Mouse (Mus musculus) heart, postnatal 0 days (tissue): ENCODE data around the gene Gm21974. TPM values are rescaled to one million over a fixed set of nuclear protein-coding genes. Genes with fewer than 3 reads are reported as not detected.

Experiments
- ATAC-seq: fragments of 200-750 bp; cut with Nextera tagmentation; 2 replicates; pipeline ENCODE4 v1.8.0; 2017; ENCODE audit warnings: low read depth, moderate number of reproducible peaks, moderate library complexity; ENCODE audit not compliant: insufficient read depth
- DNase-seq: peaks from one replicate; pipeline ENCODE4 v3.0.0-alpha.2; 2016; ENCODE audit warnings: low spot score
- H3K27ac ChIP-seq: fragments of 300-500 bp; sonication (generic); 2 replicates; pipeline ENCODE4 v1.5.1; 2014; ENCODE audit warnings: low read depth, mild to moderate bottlenecking
- H3K27me3 ChIP-seq: fragments of 300-500 bp; sonication (generic); 2 replicates; pipeline ENCODE4 v1.6.1; 2014; ENCODE audit warnings: low read length, mixed read lengths; ENCODE audit not compliant: control insufficient read depth, insufficient read depth
- H3K36me3 ChIP-seq: fragments of 300-500 bp; sonication (generic); replicated peaks from 2 replicates; pipeline ENCODE4 v1.6.1; 2014; ENCODE audit warnings: low read length, mixed read lengths; ENCODE audit not compliant: control insufficient read depth, insufficient read depth
- H3K4me1 ChIP-seq: fragments of 300-500 bp; sonication (generic); 2 replicates; pipeline ENCODE4 v1.6.1; 2014; ENCODE audit warnings: antibody characterized with exemption; ENCODE audit not compliant: control insufficient read depth, insufficient read depth
- H3K4me2 ChIP-seq: fragments of 300-500 bp; sonication (generic); 2 replicates; pipeline ENCODE4 v1.6.1; 2014; ENCODE audit warnings: low read depth, mild to moderate bottlenecking, low read length, moderate library complexity
- H3K4me3 ChIP-seq: fragments of 300-500 bp; sonication (generic); 2 replicates; pipeline ENCODE4 v1.5.1; 2014; ENCODE audit warnings: low read depth, low read length
- H3K9ac ChIP-seq: fragments of 300-500 bp; sonication (generic); replicated peaks from 2 replicates; pipeline ENCODE4 v1.6.1; 2014; ENCODE audit warnings: low read depth, low read length, mixed read lengths
- H3K9me3 ChIP-seq: fragments of 300-500 bp; sonication (generic); replicated peaks from 2 replicates; pipeline ENCODE4 v1.6.1; 2016; ENCODE audit warnings: low read length; ENCODE audit not compliant: control insufficient read depth
- CTCF ChIP-seq: IDR thresholded peaks from 2 replicates; pipeline ENCODE4 v1.5.1; 2016; ENCODE audit warnings: antibody characterized with exemption, control low read depth, low read depth
- EP300 ChIP-seq: IDR thresholded peaks from 2 replicates; pipeline ENCODE4 v1.6.1; 2016; ENCODE audit warnings: antibody characterized with exemption, low read depth
- WGBS: fragments of 180-500 bp; shearing (Covaris S2); extraction: QIAGEN DNeasy Blood & Tissue Kit; methylation state at CpG from one replicate; pipeline ENCODE4 v1.1.7; 2014; 5-methylcytosine and 5-hydroxymethylcytosine counted together
- polyA plus RNA-seq: library from polyadenylated mRNA; unstranded; fragments of >200 nt; fragmentation: Nextera tagmentation; extraction: Ambion mirVana; gene quantifications from 2 replicates; pipeline ENCODE4 v1.2.1, GENCODE M21; 2015
- total RNA-seq: library from RNA; depleted of rRNA; stranded (reverse); fragments of >200 nt; gene quantifications from 2 replicates; pipeline ENCODE4 v1.2.3, GENCODE M21; 2014; ENCODE audit warnings: low replicate concordance

Gene Gm21974
- total and polyA plus RNA-seq, 2 experiments from 2014 or later = 1.1 TPM; not detected in 1

DNA sequence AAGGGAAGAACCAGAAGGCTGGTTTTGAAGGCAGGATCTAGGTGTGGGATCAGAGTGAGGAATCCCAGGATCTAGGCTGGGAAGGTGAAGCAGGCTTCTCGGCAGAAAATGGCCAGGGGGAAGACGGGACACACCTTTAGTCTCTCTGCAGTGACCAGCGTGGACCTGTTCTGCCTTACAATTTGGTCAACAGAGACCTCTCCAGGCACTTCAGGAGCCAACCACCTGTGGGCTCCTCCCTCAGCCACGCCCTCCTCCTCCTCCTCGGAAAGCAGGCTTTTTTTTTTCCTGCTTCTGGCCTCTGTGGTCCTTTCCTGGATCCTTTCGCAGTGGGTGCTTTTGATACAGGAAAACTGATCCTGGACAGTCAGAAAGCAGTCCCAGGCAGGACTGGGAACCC lies 34.7 kb upstream of the Gm21974 start, which contains the start of gene Prss8:
Gene Prss8 (minus strand): TSS at position 182 of the 400 bp plus-strand sequence.
- H3K4me1 ChIP-seq = 0 out of 2 replicates have a peak, but pooled peaks cover 5% of the 10 kb centered on the region
- ATAC-seq (no peak), DNase-seq (no peak)
- peak within 1 kb of the TSS; percentile 0; the same call in 1 of the 2 replicates for H3K4me3 ChIP-seq
- H3K27me3 ChIP-seq = 0 out of 2 replicates have a peak, but pooled peaks cover 4% of the 10 kb centered on the region
- no peak within 1 kb of the TSS for H3K9ac ChIP-seq
- peaks cover 13% of the 10 kb centered on the region; the same call in 1 of the 2 replicates for H3K36me3 ChIP-seq
- no peaks in the 10 kb centered on the region for H3K9me3 ChIP-seq
- WGBS = 31% methylated on average over 6 of the region's 6 CpGs
- peak within 1 kb of the TSS; percentile 16 for H3K4me2 ChIP-seq
- H3K27ac ChIP-seq = no peak within 1 kb of the TSS
- TF ChIP-seq CTCF = no peak
- TF ChIP-seq EP300 = no peak

DNA sequence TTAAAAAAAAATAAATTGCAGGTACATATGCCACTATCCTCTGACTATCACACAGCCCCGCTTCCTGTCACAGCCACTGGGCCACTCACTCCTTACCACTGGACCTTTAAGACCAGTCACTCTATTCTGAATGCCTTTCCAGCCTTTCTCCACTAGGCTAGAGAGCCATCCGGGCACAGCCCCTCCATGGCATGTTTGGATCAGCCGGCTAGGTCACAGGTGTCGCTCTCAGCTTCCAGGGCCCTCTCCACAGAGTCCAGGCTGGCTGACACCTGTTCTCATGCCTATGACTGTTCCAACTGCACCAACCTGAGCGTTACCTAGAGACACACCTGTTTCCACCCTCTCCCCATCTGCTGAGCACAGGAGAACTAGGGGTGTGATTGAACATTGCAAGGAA lies 33.3 kb upstream of the Gm21974 start:
- 43% methylated on average over 5 of the region's 5 CpGs for WGBS
- Histone ChIP-seq H3K9me3 (no peaks in the 10 kb centered on the region), H3K4me2 (no peak overlapping the region), H3K27ac (no peak overlapping the region), H3K9ac (no peak overlapping the region), H3K4me3 (no peak overlapping the region), H3K27me3 (0 out of 2 replicates have a peak, but pooled peaks cover 4% of the 10 kb centered on the region), H3K4me1 (0 out of 2 replicates have a peak, but pooled peaks cover 5% of the 10 kb centered on the region), H3K36me3 (peaks cover 21% of the 10 kb centered on the region)
- ATAC-seq = no peak
- no peak for DNase-seq
- no peak for TF ChIP-seq EP300
- no peak for TF ChIP-seq CTCF

DNA sequence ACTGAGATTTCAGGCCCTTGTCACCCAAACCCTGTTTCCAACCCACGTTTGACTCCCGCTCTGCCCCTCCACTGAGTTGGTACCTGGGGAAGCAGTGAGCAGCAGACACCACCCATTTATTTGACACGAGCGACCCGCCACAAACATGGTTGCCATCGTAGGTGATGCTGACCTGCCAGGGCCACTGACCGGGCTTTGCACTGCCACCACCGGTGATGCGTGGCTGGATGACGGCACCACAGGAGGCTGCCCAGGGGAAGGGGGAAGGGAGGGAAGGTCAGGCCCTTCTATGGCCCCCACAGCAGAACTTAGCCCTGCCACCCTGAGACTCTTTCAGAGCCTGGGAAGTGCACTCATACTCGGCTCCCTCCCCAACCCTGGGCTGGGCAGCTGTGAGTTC lies 32.5 kb upstream of the Gm21974 start:
- no peak overlapping the region for H3K9ac ChIP-seq
- H3K4me2 ChIP-seq = no peak overlapping the region
- DNase-seq (no peak), ATAC-seq (no peak)
- H3K4me1 ChIP-seq = 0 out of 2 replicates have a peak, but pooled peaks cover 5% of the 10 kb centered on the region
- TF ChIP-seq CTCF = no peak
- TF ChIP-seq EP300 = no peak
- H3K27ac ChIP-seq = no peak overlapping the region
- whole genome bisulfite sequencing = 84% methylated on average over 11 of the region's 11 CpGs
- no peak overlapping the region for H3K4me3 ChIP-seq
- no peaks in the 10 kb centered on the region for H3K9me3 ChIP-seq
- 0 out of 2 replicates have a peak, but pooled peaks cover 4% of the 10 kb centered on the region for H3K27me3 ChIP-seq
- H3K36me3 ChIP-seq = peaks cover 21% of the 10 kb centered on the region

DNA sequence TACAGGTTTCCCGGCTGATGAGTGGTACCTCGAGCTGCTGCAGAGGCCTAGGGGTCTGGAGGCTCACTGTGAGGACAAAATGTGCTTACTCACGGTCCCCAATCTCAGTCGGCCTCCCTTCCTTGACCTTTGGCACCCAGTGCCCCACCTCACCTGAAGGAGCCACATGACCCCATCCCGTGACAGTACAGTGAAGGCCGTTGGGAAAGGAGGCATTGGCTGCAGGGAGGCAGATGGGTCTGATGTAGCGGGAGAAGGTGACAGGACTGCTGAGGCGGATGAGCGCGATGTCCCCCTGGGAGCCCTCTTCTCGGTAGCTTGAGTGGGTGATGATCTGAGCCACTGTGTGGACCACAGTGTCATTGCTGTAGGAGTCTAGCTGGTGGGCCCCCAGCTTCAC lies 31.6 kb upstream of the Gm21974 start:
- no peak for DNase-seq
- Histone ChIP-seq H3K4me2 (no peak overlapping the region), H3K9ac (no peak overlapping the region), H3K36me3 (peaks cover 21% of the 10 kb centered on the region), H3K4me3 (no peak overlapping the region), H3K27ac (no peak overlapping the region), H3K4me1 (0 out of 2 replicates have a peak, but pooled peaks cover 5% of the 10 kb centered on the region), H3K9me3 (no peaks in the 10 kb centered on the region), H3K27me3 (0 out of 2 replicates have a peak, but pooled peaks cover 4% of the 10 kb centered on the region)
- WGBS = 79% methylated on average over 11 of the region's 11 CpGs
- ATAC-seq = no peak
- TF ChIP-seq EP300 (no peak), CTCF (no peak)

DNA sequence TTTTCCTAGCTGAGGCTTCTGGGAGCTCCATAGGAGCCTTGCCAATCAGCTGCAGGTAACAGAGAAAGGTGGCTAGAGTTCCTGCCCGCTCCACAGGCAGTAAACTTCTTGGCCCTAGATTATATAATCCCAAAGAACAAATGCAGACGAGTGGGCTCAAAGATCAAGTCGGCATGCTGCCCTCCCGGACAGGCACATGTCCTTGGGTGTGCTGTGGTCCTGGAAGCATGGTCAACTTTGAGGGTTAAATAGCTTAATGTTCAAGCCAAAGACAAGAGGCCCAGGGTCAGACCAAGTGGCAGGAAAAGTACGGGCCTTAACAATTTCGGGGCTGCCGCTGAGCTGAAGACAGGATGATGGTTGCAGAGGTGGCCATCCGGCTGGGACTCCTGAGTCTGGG lies 30.8 kb upstream of the Gm21974 start:
- no peak for ATAC-seq
- H3K9me3 ChIP-seq = no peaks in the 10 kb centered on the region
- no peak for DNase-seq
- peaks cover 21% of the 10 kb centered on the region for H3K36me3 ChIP-seq
- H3K9ac ChIP-seq = no peak overlapping the region
- H3K4me1 ChIP-seq = 0 out of 2 replicates have a peak, but pooled peaks cover 5% of the 10 kb centered on the region
- WGBS = 93% methylated on average over 8 of the region's 8 CpGs
- H3K27me3 ChIP-seq = 0 out of 2 replicates have a peak, but pooled peaks cover 4% of the 10 kb centered on the region
- no peak overlapping the region for H3K27ac ChIP-seq
- TF ChIP-seq EP300 (no peak), CTCF (no peak)
- H3K4me3 ChIP-seq = no peak overlapping the region
- H3K4me2 ChIP-seq = no peak overlapping the region

DNA sequence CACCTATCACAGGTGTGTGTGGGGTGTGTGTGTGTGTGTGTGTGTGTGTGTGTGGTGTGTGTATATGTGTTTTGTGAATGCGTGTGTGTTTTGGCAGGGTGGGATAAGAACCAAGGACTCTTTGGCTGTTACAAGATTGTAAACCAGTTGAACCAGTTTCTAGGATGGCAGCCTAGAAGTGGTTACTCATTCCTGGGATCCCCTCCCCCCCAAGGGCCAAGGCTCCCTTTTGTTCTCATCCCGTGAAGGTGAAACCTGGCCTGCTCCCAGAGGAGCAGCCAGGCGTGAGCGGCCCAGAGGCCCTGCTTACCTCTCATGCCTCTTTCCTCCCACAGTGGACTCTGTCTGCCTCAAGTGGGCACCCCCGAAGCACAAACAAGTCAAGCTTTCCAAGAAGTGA lies 30.0 kb upstream of the Gm21974 start:
- H3K4me3 ChIP-seq = no peak overlapping the region
- no peak overlapping the region for H3K27ac ChIP-seq
- no peak for ATAC-seq
- DNase-seq = no peak
- peaks cover 25% of the 10 kb centered on the region for H3K36me3 ChIP-seq
- WGBS = 71% methylated on average over 5 of the region's 5 CpGs
- H3K9me3 ChIP-seq = no peaks in the 10 kb centered on the region
- 0 out of 2 replicates have a peak, but pooled peaks cover 5% of the 10 kb centered on the region for H3K4me1 ChIP-seq
- 0 out of 2 replicates have a peak, but pooled peaks cover 4% of the 10 kb centered on the region for H3K27me3 ChIP-seq
- no peak overlapping the region for H3K4me2 ChIP-seq
- H3K9ac ChIP-seq = no peak overlapping the region
- no peak for TF ChIP-seq CTCF
- no peak for TF ChIP-seq EP300
